Mouse (Mus musculus): ENCODE data around the gene Olfr525. TPM values are rescaled to one million over a fixed set of nuclear protein-coding genes. Genes with fewer than 3 reads are reported as not detected.

The Olfr525 gene
- polyA plus RNA-seq, 1 experiment from 2014 or later: not detected

Other genes starting within 250 kb of the Olfr525 start
- gene Caly, start 238.3 kb upstream of the Olfr525 start, polyA plus RNA-seq (2016; fragmentation: Nextera tagmentation; extraction: Ambion mirVana): 21.5 and 22.3 TPM in 2 replicates
- not detected in 2 replicates for gene Prap1, start 227.5 kb upstream of the Olfr525 start, polyA plus RNA-seq (2016; fragmentation: Nextera tagmentation; extraction: Ambion mirVana)
- gene Fuom, start 218.4 kb upstream of the Olfr525 start, polyA plus RNA-seq (2016; fragmentation: Nextera tagmentation; extraction: Ambion mirVana): 17.4 and 17.9 TPM in 2 replicates
- gene Paox, start 205.1 kb upstream of the Olfr525 start, polyA plus RNA-seq (2016; fragmentation: Nextera tagmentation; extraction: Ambion mirVana): 9.3 and 11.1 TPM in 2 replicates
- gene Echs1, start 204.4 kb upstream of the Olfr525 start, polyA plus RNA-seq (2016; fragmentation: Nextera tagmentation; extraction: Ambion mirVana): 136 and 137 TPM in 2 replicates
- 28.2 and 28.9 TPM in 2 replicates for gene Mtg1, start 183.3 kb upstream of the Olfr525 start, polyA plus RNA-seq (2016; fragmentation: Nextera tagmentation; extraction: Ambion mirVana)
- 1.8 and 1.9 TPM in 2 replicates for gene Sprn, start 166.0 kb upstream of the Olfr525 start, polyA plus RNA-seq (2016; fragmentation: Nextera tagmentation; extraction: Ambion mirVana)
- not detected in 2 replicates for gene Olfr522, start 156.1 kb upstream of the Olfr525 start, polyA plus RNA-seq (2016; fragmentation: Nextera tagmentation; extraction: Ambion mirVana)
- 0.05 TPM in 1 of 2 replicates, not detected in the other for gene Olfr523, start 147.6 kb upstream of the Olfr525 start, polyA plus RNA-seq (2016; fragmentation: Nextera tagmentation; extraction: Ambion mirVana)
- not detected in 2 replicates for gene Olfr524, start 114.9 kb upstream of the Olfr525 start, polyA plus RNA-seq (2016; fragmentation: Nextera tagmentation; extraction: Ambion mirVana)
- gene Cd163l1, start 102.6 kb upstream of the Olfr525 start, polyA plus RNA-seq (2016; fragmentation: Nextera tagmentation; extraction: Ambion mirVana): 0.11 TPM in 1 of 2 replicates, not detected in the other
- gene 5830411N06Rik, start 73.6 kb upstream of the Olfr525 start, polyA plus RNA-seq (2016; fragmentation: Nextera tagmentation; extraction: Ambion mirVana): not detected in 2 replicates
- gene Olfr527, start 13.2 kb downstream of the Olfr525 start, polyA plus RNA-seq (2016; fragmentation: Nextera tagmentation; extraction: Ambion mirVana): not detected in 2 replicates
- not detected in 2 replicates for gene Olfr60, start 40.8 kb downstream of the Olfr525 start, polyA plus RNA-seq (2016; fragmentation: Nextera tagmentation; extraction: Ambion mirVana)
- not detected in 2 replicates for gene Olfr530, start 55.5 kb downstream of the Olfr525 start, polyA plus RNA-seq (2016; fragmentation: Nextera tagmentation; extraction: Ambion mirVana)
- gene Olfr531, start 82.1 kb downstream of the Olfr525 start, polyA plus RNA-seq (2016; fragmentation: Nextera tagmentation; extraction: Ambion mirVana): not detected in 2 replicates
- gene Olfr532, start 100.8 kb downstream of the Olfr525 start, polyA plus RNA-seq (2016; fragmentation: Nextera tagmentation; extraction: Ambion mirVana): not detected in 2 replicates
- not detected in 2 replicates for gene Olfr533, start 142.5 kb downstream of the Olfr525 start, polyA plus RNA-seq (2016; fragmentation: Nextera tagmentation; extraction: Ambion mirVana)
- not detected in 2 replicates for gene Olfr535, start 163.4 kb downstream of the Olfr525 start, polyA plus RNA-seq (2016; fragmentation: Nextera tagmentation; extraction: Ambion mirVana)
- gene Olfr536, start 186.5 kb downstream of the Olfr525 start, polyA plus RNA-seq (2016; fragmentation: Nextera tagmentation; extraction: Ambion mirVana): not detected in 2 replicates
- not detected in 2 replicates for gene Olfr538, start 247.0 kb downstream of the Olfr525 start, polyA plus RNA-seq (2016; fragmentation: Nextera tagmentation; extraction: Ambion mirVana)

Measured in forebrain, embryonic 12.5 days (tissue).